Comparison of ENCODE assay signal across 8 mouse cellular contexts in the genomic region with DNA sequence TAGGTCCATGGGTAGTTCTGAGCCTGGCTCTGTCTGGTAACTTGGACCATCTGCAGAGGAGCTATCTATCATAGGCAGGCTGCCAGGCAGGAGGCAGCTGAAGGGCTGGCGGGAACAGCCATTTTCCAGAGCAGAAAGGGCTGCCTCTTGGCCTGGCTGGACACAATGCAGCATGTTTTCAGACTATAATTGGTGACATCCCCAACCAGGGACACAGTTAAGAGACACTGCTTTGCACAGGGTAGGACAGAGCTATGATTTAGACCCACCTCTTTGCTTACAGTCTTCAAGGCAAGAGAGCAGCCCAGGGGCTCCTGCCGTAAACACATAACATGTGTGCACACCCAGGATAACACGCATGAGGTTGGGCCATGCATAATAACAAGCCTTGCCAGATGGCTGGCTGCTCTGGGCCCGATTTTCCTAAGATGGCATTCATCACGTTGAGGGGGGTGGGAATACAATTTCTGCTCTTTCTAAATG. TPM values are rescaled to one million over a fixed set of nuclear protein-coding genes. Genes with fewer than 3 reads are reported as not detected.
DNase-seq lines count a peak whose midpoint lies in the region; ATAC-seq and TF ChIP-seq lines count a peak whose summit lies in the region.

No protein-coding gene starts in this region.

- no peak for TF ChIP-seq CTCF in lung, embryonic 14.5 days (IDR thresholded peaks at IDR 0.05; ENCODE audit: low read depth)

- H3K36me3 ChIP-seq in lung, embryonic 14.5 days (ENCODE audit: insufficient read depth) = no peaks in the 10 kb centered on the region
- H3K36me3 ChIP-seq in hindbrain, embryonic 16.5 days (ENCODE audit: control insufficient read depth, insufficient read depth, low read length) = no peaks in the 10 kb centered on the region
- H3K36me3 ChIP-seq in midbrain, embryonic 14.5 days (ENCODE audit: control insufficient read depth, insufficient read depth, low read length) = no peaks in the 10 kb centered on the region

- H3K4me3 ChIP-seq in lung, embryonic 14.5 days (ENCODE audit: low read depth, low read length) = no peak overlapping the region
- no peak overlapping the region for H3K4me3 ChIP-seq in hindbrain, embryonic 16.5 days (ENCODE audit: low read length)
- H3K4me3 ChIP-seq in midbrain, embryonic 14.5 days (replicated peaks; ENCODE audit: low read depth, low read length) = no peak overlapping the region

- H3K27ac ChIP-seq in lung, embryonic 14.5 days (ENCODE audit: low read depth) = peak overlapping the region; percentile 78
- peak overlapping the region; percentile 46 for H3K27ac ChIP-seq in hindbrain, embryonic 16.5 days (ENCODE audit: low read depth, low read length)
- H3K27ac ChIP-seq in midbrain, embryonic 14.5 days (replicated peaks; ENCODE audit: low read depth, low read length) = peak overlapping the region; percentile 28; the same call in 1 of the 2 replicates

- no peak overlapping the region for H3K4me2 ChIP-seq in lung, embryonic 14.5 days
- no peak overlapping the region for H3K4me2 ChIP-seq in hindbrain, embryonic 16.5 days (ENCODE audit: low read length)
- no peak overlapping the region for H3K4me2 ChIP-seq in midbrain, embryonic 14.5 days (ENCODE audit: low read length)

- ATAC-seq in lung, embryonic 14.5 days (ENCODE audit: insufficient read depth) = peak; percentile 74; the same call in 1 of the 2 replicates
- ATAC-seq in hindbrain, embryonic 16.5 days = peak; percentile 77
- ATAC-seq in midbrain, embryonic 14.5 days (ENCODE audit: low FRiP score, low TSS enrichment) = no peak

- 61% methylated on average over 5 of the region's 5 CpGs for WGBS in lung, embryonic 14.5 days
- WGBS in hindbrain, embryonic 16.5 days = 41% methylated on average over 5 of the region's 5 CpGs
- 75% methylated on average over 5 of the region's 5 CpGs for WGBS in midbrain, embryonic 14.5 days

- DNase-seq in lung, embryonic 14.5 days = peak; percentile 72
- DNase-seq in lung, adult 18-20 months = no peak
- DNase-seq in cerebellum, postnatal 36 days = peak; percentile 59 to 61
- no peak for DNase-seq in midbrain, embryonic 14.5 days
- DNase-seq in urinary bladder, postnatal 14 days (ENCODE audit: low spot score) = no peak
- no peak for DNase-seq in adrenal gland, postnatal 14 days
- no peak for DNase-seq in right cerebral cortex, postnatal 14 days

- no peaks in the 10 kb centered on the region for H3K27me3 ChIP-seq in lung, embryonic 14.5 days (ENCODE audit: insufficient read depth, low read length)
- H3K27me3 ChIP-seq in hindbrain, embryonic 16.5 days (replicated peaks; ENCODE audit: control insufficient read depth, insufficient read depth, low read length) = no peaks in the 10 kb centered on the region
- H3K27me3 ChIP-seq in midbrain, embryonic 14.5 days (ENCODE audit: control insufficient read depth, insufficient read depth, low read length) = no peaks in the 10 kb centered on the region

- 0 out of 2 replicates have a peak, but pooled peaks cover 7% of the 10 kb centered on the region for H3K4me1 ChIP-seq in lung, embryonic 14.5 days (ENCODE audit: insufficient read depth)
- H3K4me1 ChIP-seq in hindbrain, embryonic 16.5 days (ENCODE audit: control insufficient read depth, insufficient read depth, low read depth, low read length) = peaks cover 8% of the 10 kb centered on the region
- peaks cover 13% of the 10 kb centered on the region for H3K4me1 ChIP-seq in midbrain, embryonic 14.5 days (ENCODE audit: control insufficient read depth, insufficient read depth, low read length)

- no peak overlapping the region for H3K9ac ChIP-seq in lung, embryonic 14.5 days
- H3K9ac ChIP-seq in hindbrain, embryonic 16.5 days (ENCODE audit: low read depth, low read length) = no peak overlapping the region
- no peak overlapping the region for H3K9ac ChIP-seq in midbrain, embryonic 14.5 days (replicated peaks; ENCODE audit: low read length)

- no peaks in the 10 kb centered on the region for H3K9me3 ChIP-seq in lung, embryonic 14.5 days (ENCODE audit: low read depth, low read length)
- H3K9me3 ChIP-seq in hindbrain, embryonic 16.5 days (ENCODE audit: control insufficient read depth, low read length) = no peaks in the 10 kb centered on the region
- no peaks in the 10 kb centered on the region for H3K9me3 ChIP-seq in midbrain, embryonic 14.5 days (ENCODE audit: control insufficient read depth, low read length)

RNA-seq across cellular contexts. Expression of a gene that starts 23.1 kb away (rescaled TPM):
- polyA plus RNA-seq in lung, embryonic 14.5 days (2014; fragmentation: Nextera tagmentation; extraction: Ambion mirVana) = 12.0 and 12.3 TPM in 2 replicates
- 14.3 and 17.9 TPM in 2 replicates for polyA plus RNA-seq in hindbrain, embryonic 16.5 days (2015; fragmentation: Nextera tagmentation; extraction: Ambion mirVana)
- 11.5 and 13.3 TPM in 2 replicates for polyA plus RNA-seq in midbrain, embryonic 14.5 days (2014; fragmentation: Nextera tagmentation; extraction: Ambion mirVana)
- total RNA-seq in adrenal gland, postnatal 14 days (2021) = 9.5 and 20.0 TPM in 2 replicates

RNA-seq across cellular contexts. Expression of a gene that starts 29.9 kb away (rescaled TPM):
- polyA plus RNA-seq in lung, embryonic 14.5 days (2014; fragmentation: Nextera tagmentation; extraction: Ambion mirVana) = 26.1 and 27.2 TPM in 2 replicates
- 46.4 and 52.2 TPM in 2 replicates for polyA plus RNA-seq in hindbrain, embryonic 16.5 days (2015; fragmentation: Nextera tagmentation; extraction: Ambion mirVana)
- polyA plus RNA-seq in midbrain, embryonic 14.5 days (2014; fragmentation: Nextera tagmentation; extraction: Ambion mirVana) = 58.7 and 85.9 TPM in 2 replicates
- 51.7 and 63.2 TPM in 2 replicates for total RNA-seq in adrenal gland, postnatal 14 days (2021)

Comparison
In these comparisons a context has a peak if more than half of its experiments do, and no peak if none do; other contexts are left out.
1. DNase-seq: peak in lung, embryonic 14.5 days (single experiment) and cerebellum, postnatal 36 days (2 of 2); none in lung, adult 18-20 months (0 of 2), midbrain, embryonic 14.5 days (single experiment), urinary bladder, postnatal 14 days (single experiment), adrenal gland, postnatal 14 days (single experiment) and right cerebral cortex, postnatal 14 days (single experiment).
2. H3K27ac ChIP-seq: peak in every context shown above with its lines; median percentile 78 in lung, embryonic 14.5 days; 46 in hindbrain, embryonic 16.5 days; 28 in midbrain, embryonic 14.5 days.